Mouse (Mus musculus) adrenal gland, postnatal 36 days (tissue): ENCODE measurements at regions not wholly inside any gene's neighbourhood (a gene's known extent, or its start where the extent isn't known, plus 50 kb on each side); places are given as distances from the start of the nearest gene placed in this dataset.

ENCODE experiments used
- DNase-seq, 2 experiments: peaks; one replicate each; pipeline ENCODE4 v3.0.0; 2021; ENCODE audit warnings: mixed read lengths in 1 of 2

DNA sequence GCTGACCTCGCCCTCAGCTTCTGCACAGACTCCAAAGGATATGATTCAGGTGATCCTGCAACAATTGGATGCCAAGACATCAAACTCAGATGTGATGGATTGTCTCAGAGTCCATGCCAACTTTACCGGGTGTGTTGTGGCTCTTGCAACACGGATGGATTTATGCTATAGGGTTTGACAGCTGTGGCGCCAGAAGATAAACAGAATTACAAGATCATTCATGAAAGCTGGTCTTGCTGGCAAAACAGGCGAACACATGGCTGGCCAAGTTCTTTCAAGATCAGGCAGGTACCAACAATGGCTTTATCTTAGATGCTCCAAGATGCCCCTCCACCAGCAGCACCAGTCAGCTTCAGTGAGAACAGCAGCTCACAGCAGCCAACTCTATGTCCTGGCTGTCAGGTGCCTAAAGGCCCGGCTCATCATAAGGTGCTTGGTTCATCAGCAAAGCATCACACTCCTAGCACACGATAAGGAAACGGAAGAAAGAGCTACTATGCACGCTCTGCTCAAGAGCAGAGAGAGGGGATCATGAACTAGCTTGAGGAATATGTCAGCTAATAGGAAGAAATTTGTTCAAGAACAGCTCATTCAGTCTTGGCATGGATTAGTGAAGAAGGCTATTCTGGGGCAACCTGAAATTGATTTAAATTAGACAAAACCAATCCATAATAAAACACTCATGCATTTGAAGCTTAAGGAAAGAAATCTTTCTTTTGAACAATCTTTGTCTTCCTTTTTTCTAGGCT lies 229.9 kb upstream of the Map3k1 start:
- no peak for DNase-seq

- no peak for DNase-seq
These were observed 230.8 kb upstream of the Map3k1 start for GRCm38 (mm10) chr13:112039422-112040145.

- no peak for DNase-seq
These were observed 234.9 kb upstream of the Map3k1 start for GRCm38 (mm10) chr13:112043524-112044246.

- DNase-seq: no peak
These were observed 235.6 kb upstream of the Map3k1 start for GRCm38 (mm10) chr13:112044372-112044771.

- DNase-seq: no peak
These were observed 237.7 kb upstream of the Map3k1 start for GRCm38 (mm10) chr13:112046247-112047211.

DNA sequence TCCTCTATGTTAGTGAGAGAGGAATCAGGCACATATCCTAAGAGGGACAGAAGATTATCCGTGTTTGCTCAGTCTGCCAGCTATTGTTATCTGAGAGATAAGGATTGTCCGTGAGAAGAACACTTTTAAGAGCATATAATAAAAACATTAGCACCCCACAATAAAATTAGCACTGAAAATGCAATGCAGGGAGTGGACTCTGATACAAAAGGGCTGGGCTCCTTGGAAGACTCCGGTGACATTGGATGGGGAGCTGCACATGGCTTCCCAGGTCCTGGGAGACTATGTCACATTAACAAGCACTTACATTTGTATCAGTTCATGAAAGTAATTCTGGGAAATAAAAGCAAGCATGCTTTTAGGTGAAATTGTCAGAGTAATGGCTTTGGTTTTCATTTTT lies 238.6 kb upstream of the Map3k1 start:
- no peak for DNase-seq

DNA sequence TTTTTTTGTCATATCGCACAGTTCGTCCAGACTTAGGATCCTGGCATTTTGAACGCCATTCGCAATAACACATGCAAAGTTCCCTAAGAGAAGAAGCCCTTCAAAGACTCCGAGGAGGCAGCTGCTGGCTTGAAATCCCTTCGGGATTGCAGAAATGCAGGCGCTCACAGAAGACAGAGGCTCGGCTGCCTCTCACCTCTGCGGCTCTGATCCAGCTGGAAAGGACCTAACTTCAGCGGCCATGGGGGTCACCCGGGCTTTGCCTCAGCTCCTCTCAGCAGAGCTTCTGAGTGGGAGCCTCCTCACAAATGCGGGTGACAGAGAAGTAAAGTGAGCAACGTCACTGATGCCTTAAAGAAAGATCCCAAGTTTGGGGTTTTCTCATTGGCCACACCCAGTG lies 239.1 kb upstream of the Map3k1 start:
- peak in 1 of 2 experiments; percentile 25 for DNase-seq

DNA sequence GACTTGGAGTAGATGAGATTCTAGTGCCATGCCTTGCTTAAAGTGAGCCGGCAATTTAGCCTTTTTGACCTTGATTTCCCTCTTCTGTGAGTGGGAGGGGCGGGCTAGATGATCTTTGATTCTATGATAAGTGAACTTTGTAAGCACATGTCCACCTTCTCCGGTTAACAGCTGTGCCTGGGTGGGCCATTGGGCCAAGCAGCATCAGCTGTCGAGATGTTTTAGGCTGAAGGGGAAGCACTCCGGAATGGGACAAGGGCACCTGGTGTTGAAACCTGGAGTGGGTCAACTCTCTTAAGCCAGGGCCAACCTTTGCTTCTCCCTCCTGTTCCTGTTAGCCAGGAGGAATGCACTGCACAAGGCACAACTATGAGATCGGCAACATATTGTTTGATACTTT lies 239.5 kb upstream of the Map3k1 start:
- DNase-seq: no peak

GRCm38 (mm10) chr13:112050892-112051291 lies 237.4 kb upstream of the Ankrd55 start:
- no peak for DNase-seq

GRCm38 (mm10) chr13:112052011-112052410 lies 236.2 kb upstream of the Ankrd55 start:
- DNase-seq: no peak

- no peak for DNase-seq
These were observed 235.8 kb upstream of the Ankrd55 start for GRCm38 (mm10) chr13:112052456-112052855.

DNA sequence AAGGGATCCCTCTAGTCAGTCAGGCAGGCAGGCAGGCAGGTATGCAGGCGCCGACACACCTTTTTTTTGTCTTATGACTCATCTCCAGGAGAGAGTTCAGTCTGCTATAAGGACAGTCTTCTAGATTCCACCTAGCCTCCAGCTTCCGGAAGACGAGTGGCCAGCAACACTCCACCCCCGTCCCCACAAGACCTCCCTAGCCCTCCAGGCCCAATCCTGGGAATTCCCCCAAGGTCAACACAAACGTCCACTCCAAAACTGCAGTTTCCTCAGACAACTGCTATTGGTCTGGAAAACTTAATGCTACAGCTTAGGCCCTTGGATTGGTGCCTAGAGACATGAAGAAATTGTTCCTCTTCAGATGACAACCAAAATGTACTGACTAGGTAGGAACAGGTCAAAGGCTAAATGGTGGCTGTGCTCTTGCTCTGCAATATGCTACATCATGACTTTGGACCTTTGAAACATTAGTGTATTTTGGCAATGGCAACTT lies 233.3 kb upstream of the Ankrd55 start:
- DNase-seq: no peak

DNA sequence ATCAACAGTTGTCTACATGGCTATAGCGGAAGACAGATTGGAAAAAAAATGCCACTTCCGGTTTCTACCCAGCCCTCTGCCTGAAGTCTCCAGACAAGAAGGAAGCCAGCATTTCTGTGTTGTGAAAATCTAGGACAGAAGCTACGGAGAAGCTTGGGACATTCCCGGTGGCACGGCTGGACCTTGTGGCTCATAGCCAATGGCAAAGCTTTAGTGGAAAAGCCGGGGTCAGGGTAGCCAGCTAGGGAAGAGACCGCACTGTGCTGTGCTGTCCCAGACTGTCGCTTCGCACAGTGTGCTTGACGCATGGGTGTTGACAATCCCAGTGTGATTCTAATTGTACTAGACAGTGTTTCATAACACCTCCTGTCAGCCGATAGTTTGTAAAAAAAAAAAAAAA lies 230.0 kb upstream of the Ankrd55 start:
- peak; percentile 50 to 67 for DNase-seq

- DNase-seq: no peak
These were observed 229.5 kb upstream of the Ankrd55 start for GRCm38 (mm10) chr13:112058771-112059170.

GRCm38 (mm10) chr13:112062024-112062423 lies 226.2 kb upstream of the Ankrd55 start:
- no peak for DNase-seq

DNA sequence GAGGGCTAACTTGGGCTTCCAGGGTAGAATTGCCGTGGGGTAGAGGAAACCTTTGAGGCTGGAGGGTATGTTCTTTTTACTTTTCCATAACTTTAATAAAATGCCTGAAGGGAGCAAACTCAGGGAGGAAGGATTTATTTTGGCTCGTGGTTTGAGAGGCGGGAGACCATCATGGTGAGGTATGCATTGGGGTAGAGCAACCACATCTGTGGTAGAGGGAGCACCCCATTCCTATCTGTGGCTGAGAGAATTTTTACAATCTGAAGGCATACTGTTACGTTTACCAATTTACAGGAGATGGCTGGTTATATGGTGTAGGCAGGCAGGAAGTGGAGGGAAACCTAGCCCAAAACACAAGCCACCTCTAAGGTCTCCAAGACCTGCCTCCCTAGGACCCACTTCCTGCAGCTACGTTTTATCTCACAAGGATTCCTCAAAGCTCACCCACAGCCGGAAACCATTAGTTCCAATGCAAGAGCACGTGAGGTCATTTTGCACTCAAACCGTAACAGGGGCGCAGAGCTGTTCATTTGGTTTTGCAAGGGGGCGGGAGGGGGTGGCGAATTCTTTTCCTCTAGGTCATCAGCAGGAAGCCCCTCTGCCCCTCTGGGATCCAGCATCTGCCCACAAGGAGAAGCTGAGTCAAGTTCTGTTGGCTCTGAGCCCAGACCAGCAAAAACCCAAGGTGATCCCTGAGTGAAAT lies 224.7 kb upstream of the Ankrd55 start:
- DNase-seq: peak; percentile 61 to 69

- DNase-seq: no peak
These were observed 223.6 kb upstream of the Ankrd55 start for GRCm38 (mm10) chr13:112064681-112065080.

GRCm38 (mm10) chr13:112067066-112067847 lies 221.0 kb upstream of the Ankrd55 start:
- peak; percentile 82 to 83 for DNase-seq

DNA sequence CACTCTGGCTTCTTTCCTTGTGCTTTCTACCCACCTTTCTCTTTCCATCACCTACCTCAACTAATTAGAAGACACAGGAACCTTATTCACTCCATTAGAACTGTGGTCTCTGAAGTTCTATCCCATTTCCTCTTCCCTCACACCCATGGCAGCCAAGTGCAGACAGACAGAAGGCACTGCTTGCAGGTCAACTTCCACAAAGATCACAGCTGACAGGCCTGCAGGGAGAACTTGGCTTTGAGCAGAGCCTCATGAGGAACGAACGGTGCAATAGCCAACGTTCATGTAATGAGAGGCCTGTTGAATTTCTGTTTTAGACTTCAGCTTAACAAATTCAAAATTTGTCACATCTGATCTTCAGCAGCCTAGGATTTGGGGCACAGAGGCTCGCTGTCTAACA lies 217.5 kb upstream of the Ankrd55 start:
- DNase-seq: no peak
